Mouse (Mus musculus): ENCODE measurements at regions not wholly inside any gene's neighbourhood (a gene's known extent, or its start where the extent isn't known, plus 50 kb on each side); places are given as distances from the start of the nearest gene placed in this dataset.

DNA sequence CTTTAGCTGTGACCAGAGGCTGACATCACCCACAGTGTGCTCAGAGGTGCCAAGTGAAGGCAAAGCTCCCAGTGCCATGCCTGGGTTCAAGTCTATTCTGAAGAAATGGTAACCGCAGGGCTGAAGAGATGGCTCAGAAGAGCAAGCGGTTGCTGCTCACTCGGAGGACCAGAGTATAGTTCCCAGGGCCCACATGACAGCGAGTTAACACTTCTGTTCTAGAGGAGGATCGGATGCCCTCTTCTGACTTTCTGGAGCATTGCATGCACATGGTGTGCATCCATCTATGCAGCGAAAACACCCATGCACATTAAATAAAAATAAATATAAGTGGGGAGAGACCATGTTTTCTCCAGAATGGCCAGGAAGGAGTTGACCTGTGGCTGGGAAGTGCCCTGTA, 209.5 kb downstream of the Sorl1 start:
- WGBS, result 86% methylated on average over 6 of the region's 6 CpGs

DNA sequence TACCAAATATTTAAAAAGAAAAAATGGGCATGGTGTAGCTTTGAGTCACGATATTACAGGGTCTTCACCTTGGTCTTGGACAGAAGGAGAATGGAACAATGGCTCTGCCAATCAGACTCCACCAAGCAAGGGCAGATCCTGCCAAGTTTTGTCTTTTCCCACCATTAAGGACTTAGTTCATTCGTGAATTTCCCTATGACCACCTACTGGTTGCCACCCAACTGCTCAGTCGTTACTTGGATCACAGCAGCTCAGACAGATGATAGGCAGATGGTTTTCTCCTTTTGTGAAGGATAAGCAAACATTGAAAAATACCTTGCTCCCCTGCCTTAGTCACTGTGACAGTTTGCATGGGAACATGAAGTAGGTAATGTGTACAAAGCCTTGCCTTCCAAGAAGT, 210.2 kb downstream of the Sorl1 start:
- peaks cover 5% of the 10 kb centered on the region for H3K4me1 ChIP-seq
- no peaks in the 10 kb centered on the region for H3K27me3 ChIP-seq (replicated peaks)
- WGBS, result 62% methylated on average over 3 of the region's 3 CpGs
- no peak overlapping the region for H3K27ac ChIP-seq (replicated peaks)
- ATAC-seq (ENCODE audit: extremely low read depth, insufficient number of reproducible peaks, low FRiP score, low TSS enrichment), result no peak
- H3K36me3 ChIP-seq, result no peaks in the 10 kb centered on the region
- no peak overlapping the region for H3K9ac ChIP-seq
- H3K9me3 ChIP-seq, result 0 out of 2 replicates have a peak, but pooled peaks cover 5% of the 10 kb centered on the region
- H3K4me3 ChIP-seq, result no peak overlapping the region
- H3K4me2 ChIP-seq, result no peak overlapping the region

More for the DNA sequence above, 209.5 kb downstream of the Sorl1 start:
- H3K27ac ChIP-seq (replicated peaks), result no peak overlapping the region
- peaks cover 10% of the 10 kb centered on the region for H3K4me1 ChIP-seq
- H3K4me2 ChIP-seq, result no peak overlapping the region
- H3K4me3 ChIP-seq, result no peak overlapping the region
- no peak overlapping the region for H3K9ac ChIP-seq
- H3K27me3 ChIP-seq (replicated peaks), result no peaks in the 10 kb centered on the region
- ATAC-seq (ENCODE audit: extremely low read depth, insufficient number of reproducible peaks, low FRiP score, low TSS enrichment), result no peak
- H3K9me3 ChIP-seq, result 0 out of 2 replicates have a peak, but pooled peaks cover 5% of the 10 kb centered on the region
- no peaks in the 10 kb centered on the region for H3K36me3 ChIP-seq

DNA sequence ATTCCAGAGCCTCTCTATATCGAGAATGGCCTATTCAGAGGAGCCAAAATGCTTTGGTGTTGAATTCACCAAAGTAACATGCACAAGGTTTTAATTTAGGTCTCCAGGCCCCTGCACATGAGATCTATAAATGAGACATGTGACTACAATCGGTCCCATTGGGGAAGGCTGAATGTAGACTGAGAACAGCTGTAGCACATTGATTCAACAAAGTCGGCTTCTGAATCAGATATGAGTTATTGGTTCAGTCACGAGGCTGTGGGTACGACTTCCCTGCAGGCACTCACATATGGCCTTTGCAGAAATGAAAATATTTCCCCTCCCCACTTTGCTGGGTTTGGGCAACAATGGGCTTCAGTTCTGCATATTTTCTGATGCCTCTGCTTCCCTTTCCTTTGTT, 211.6 kb downstream of the Sorl1 start:
- Histone ChIP-seq H3K27me3 (replicated peaks) (no peaks in the 10 kb centered on the region), H3K4me2 (no peak overlapping the region), H3K27ac (replicated peaks) (no peak overlapping the region), H3K9me3 (0 out of 2 replicates have a peak, but pooled peaks cover 5% of the 10 kb centered on the region), H3K9ac (no peak overlapping the region), H3K4me3 (no peak overlapping the region), H3K36me3 (no peaks in the 10 kb centered on the region), H3K4me1 (no peaks in the 10 kb centered on the region)
- WGBS, result 85% methylated on average over 5 of the region's 5 CpGs
- ATAC-seq (ENCODE audit: extremely low read depth, insufficient number of reproducible peaks, low FRiP score, low TSS enrichment), result no peak

DNA sequence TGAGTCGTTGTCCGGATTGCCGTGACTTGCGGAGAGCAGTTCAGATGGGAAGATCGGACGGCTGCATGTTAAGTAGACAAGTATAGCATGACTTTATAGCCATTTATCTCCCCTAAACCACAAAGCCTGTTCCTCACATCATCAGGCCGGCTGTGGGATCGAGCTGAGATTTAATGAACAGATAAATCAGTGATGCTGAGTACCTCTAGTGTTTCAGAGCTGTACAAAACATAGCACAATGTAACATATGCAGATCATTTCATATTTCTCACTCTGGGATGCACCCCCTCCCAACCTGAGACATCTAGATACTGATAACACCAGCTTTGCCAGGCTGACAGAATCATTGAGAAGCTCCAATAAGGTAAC, 223.5 kb downstream of the Sorl1 start:
- 84% methylated on average over 8 of the region's 8 CpGs for WGBS
- no peak overlapping the region for H3K4me2 ChIP-seq
- no peaks in the 10 kb centered on the region for H3K9me3 ChIP-seq
- H3K4me1 ChIP-seq, result peaks cover 11% of the 10 kb centered on the region
- H3K36me3 ChIP-seq, result no peaks in the 10 kb centered on the region
- no peak overlapping the region for H3K9ac ChIP-seq
- H3K27ac ChIP-seq (replicated peaks), result no peak overlapping the region
- H3K4me3 ChIP-seq, result no peak overlapping the region
- no peaks in the 10 kb centered on the region for H3K27me3 ChIP-seq (replicated peaks)
- ATAC-seq (ENCODE audit: extremely low read depth, insufficient number of reproducible peaks, low FRiP score, low TSS enrichment), result no peak

DNA sequence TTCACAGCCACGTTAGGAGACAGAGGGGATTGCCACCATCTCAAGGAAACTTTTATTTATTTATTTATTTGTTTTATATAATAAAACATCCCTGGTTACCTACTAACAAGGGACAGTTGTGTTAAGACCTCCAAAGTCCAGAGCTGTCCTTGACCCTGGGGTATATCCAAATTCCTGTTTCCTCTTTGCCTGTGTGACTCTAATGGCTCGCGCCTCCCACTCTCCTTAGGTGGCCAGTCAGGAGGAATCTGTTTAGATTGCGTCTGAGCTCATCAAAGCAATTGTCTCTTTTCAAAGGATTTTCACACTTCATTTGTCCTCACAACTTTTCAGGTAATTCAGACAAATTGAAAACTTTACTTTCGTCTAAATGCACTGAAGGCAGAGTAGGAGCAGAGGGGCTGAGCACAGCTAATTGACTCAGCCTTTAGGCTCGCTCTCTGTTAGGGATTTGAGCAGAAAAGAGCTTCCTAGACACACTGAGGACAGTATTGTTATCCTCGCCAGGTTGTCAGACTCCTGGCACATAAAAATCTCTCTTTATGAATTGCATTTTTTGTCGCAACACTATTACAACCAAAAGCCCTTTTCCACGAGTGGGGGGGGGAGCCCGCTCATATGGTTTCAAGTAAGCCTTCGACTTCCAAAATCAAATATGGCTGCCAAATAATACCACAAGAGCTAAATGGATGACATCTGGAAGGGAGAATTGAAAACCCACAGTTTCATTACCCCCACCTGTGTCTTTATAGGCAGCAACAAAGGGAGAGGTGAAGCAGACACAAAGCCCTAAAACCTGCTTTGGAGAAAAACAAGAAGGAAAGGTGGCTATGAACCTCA, 224.1 kb downstream of the Sorl1 start:
- 56% methylated on average over 11 of the region's 11 CpGs for WGBS
- peaks cover 11% of the 10 kb centered on the region for H3K4me1 ChIP-seq
- no peak overlapping the region for H3K4me2 ChIP-seq
- H3K36me3 ChIP-seq, result no peaks in the 10 kb centered on the region
- ATAC-seq (ENCODE audit: extremely low read depth, insufficient number of reproducible peaks, low FRiP score, low TSS enrichment), result no peak
- no peak overlapping the region for H3K27ac ChIP-seq (replicated peaks)
- no peaks in the 10 kb centered on the region for H3K9me3 ChIP-seq
- H3K9ac ChIP-seq, result no peak overlapping the region
- no peak overlapping the region for H3K4me3 ChIP-seq
- no peaks in the 10 kb centered on the region for H3K27me3 ChIP-seq (replicated peaks)

DNA sequence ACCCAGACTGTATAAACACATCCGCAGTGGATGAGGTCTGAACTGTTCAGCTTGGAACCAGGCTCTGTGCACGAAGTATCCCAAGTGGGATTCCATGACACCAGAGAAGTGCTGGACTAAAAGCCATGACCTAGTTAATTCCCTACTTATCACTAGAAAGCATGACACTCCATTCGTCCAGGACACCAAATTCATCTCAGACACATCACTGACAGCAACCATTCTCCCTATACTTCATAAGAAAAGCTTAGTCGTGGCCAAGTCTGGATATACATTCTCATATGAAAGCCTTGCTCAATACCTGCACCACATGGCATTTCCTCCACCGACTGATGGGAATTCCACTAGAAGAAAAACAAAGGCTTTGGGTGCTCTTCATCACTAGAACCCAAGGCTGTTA, 229.0 kb downstream of the Sorl1 start:
- H3K4me2 ChIP-seq, result no peak overlapping the region
- H3K9me3 ChIP-seq, result no peaks in the 10 kb centered on the region
- H3K9ac ChIP-seq, result no peak overlapping the region
- H3K36me3 ChIP-seq, result no peaks in the 10 kb centered on the region
- no peak overlapping the region for H3K27ac ChIP-seq (replicated peaks)
- WGBS, result 62% methylated on average over 5 of the region's 5 CpGs
- ATAC-seq (ENCODE audit: extremely low read depth, insufficient number of reproducible peaks, low FRiP score, low TSS enrichment), result no peak
- no peak overlapping the region for H3K4me3 ChIP-seq
- peaks cover 32% of the 10 kb centered on the region for H3K4me1 ChIP-seq
- no peaks in the 10 kb centered on the region for H3K27me3 ChIP-seq (replicated peaks)

DNA sequence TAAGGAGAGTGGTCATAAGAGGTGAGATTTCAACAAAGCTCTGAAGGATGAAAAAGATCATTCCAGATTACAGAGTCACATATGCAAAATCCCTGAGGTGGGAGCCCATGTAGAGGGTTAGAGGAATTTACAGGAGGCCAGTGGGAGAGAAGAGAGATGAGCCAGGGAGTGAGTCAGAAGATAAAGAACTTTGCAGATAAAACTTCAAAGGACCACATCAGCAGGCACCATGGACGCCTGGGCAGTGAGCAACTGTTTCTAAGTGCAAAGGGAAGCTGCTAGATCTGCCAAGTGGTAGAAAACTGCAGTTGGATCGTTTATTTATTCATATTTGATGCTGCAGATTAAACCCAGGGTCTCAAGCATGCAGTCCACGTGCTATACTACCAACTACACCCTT, 231.3 kb downstream of the Sorl1 start:
- Histone ChIP-seq H3K4me2 (no peak overlapping the region), H3K9me3 (no peaks in the 10 kb centered on the region), H3K27ac (replicated peaks) (no peak overlapping the region), H3K4me3 (no peak overlapping the region), H3K9ac (no peak overlapping the region), H3K27me3 (replicated peaks) (no peaks in the 10 kb centered on the region), H3K4me1 (peaks cover 28% of the 10 kb centered on the region), H3K36me3 (no peaks in the 10 kb centered on the region)
- WGBS, result 21% methylated on average over 3 of the region's 3 CpGs
- ATAC-seq (ENCODE audit: extremely low read depth, insufficient number of reproducible peaks, low FRiP score, low TSS enrichment), result no peak

DNA sequence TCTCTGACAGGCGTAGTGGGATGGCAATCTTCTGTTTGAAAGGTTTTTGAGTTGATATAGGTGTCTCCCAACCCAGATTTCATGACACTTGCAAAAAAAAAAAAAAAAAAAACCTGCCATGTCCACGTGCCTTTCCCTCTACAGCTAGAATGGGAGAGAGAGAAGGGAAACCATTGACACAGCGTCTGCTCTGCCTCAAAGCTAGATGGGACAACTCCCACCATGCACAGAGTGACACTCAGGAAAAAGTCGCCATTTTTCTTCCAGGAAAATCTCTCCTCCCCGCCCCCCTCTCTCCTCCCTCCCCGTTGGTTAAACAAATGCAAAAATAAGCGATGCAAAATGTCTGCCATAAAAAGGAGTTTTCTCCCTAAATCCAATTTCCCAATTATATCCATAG, 232.9 kb downstream of the Sorl1 start:
- no peaks in the 10 kb centered on the region for H3K9me3 ChIP-seq
- 34% methylated on average over 7 of the region's 7 CpGs for WGBS
- H3K9ac ChIP-seq, result peak overlapping the region; percentile 80
- peaks cover 28% of the 10 kb centered on the region for H3K4me1 ChIP-seq
- H3K27ac ChIP-seq (replicated peaks), result peak overlapping the region; percentile 94
- no peak for ATAC-seq (ENCODE audit: extremely low read depth, insufficient number of reproducible peaks, low FRiP score, low TSS enrichment)
- peak overlapping the region; percentile 79 for H3K4me2 ChIP-seq
- peak overlapping the region; percentile 49; the same call in 1 of the 2 replicates for H3K4me3 ChIP-seq
- no peaks in the 10 kb centered on the region for H3K36me3 ChIP-seq
- no peaks in the 10 kb centered on the region for H3K27me3 ChIP-seq (replicated peaks)

DNA sequence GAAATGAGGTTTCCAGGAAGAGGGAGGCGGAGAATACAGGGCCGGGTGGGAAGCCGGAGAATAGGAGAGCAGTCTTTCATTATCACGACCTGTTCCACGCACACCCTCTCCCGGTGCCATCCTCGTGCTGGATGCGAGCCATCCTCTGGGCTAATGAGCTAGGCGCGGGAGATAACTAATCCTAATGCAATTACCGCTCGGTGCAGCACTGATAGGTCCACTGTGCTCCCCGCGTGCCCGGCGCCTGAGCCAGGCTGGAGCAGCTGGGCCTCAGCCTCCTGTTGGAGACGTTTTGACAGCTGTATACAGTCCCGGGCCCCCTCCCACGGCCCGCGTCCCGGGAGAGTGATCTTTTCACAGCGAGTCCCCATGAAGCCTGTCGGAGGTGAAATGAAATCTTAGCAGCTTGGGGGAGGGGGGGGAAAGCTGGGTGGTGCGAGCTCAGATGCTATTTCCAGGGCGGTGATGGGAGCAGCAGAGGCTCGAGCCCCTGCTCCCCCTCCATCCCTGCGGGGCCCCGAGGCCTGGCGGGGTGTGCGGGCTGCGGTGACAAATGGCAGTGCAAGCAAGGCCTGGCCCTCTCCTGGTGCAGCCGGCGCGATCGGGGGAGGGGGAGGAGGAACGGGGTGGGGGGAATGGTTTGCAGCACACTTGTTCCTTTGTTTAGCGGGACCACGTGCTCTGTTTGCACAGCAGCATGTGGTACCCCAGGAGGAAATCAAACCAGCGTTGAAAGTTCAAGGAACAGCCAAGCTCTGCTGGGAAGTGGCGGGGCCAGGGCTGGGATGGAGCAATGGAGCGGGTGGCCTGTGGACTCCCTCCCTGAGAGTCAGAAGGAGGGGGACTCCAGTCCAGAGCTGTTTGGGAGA, 233.6 kb downstream of the Sorl1 start:
- H3K4me1 ChIP-seq, result peaks cover 28% of the 10 kb centered on the region
- H3K4me2 ChIP-seq, result peak overlapping the region; percentile 79
- no peaks in the 10 kb centered on the region for H3K9me3 ChIP-seq
- peak overlapping the region; percentile 94 for H3K27ac ChIP-seq (replicated peaks)
- no peaks in the 10 kb centered on the region for H3K36me3 ChIP-seq
- H3K9ac ChIP-seq, result peak overlapping the region; percentile 80
- peak; percentile 78 for ATAC-seq (ENCODE audit: extremely low read depth, insufficient number of reproducible peaks, low FRiP score, low TSS enrichment)
- WGBS, result 2% methylated on average over 42 of the region's 42 CpGs
- H3K4me3 ChIP-seq, result peak overlapping the region; percentile 49
- no peaks in the 10 kb centered on the region for H3K27me3 ChIP-seq (replicated peaks)

DNA sequence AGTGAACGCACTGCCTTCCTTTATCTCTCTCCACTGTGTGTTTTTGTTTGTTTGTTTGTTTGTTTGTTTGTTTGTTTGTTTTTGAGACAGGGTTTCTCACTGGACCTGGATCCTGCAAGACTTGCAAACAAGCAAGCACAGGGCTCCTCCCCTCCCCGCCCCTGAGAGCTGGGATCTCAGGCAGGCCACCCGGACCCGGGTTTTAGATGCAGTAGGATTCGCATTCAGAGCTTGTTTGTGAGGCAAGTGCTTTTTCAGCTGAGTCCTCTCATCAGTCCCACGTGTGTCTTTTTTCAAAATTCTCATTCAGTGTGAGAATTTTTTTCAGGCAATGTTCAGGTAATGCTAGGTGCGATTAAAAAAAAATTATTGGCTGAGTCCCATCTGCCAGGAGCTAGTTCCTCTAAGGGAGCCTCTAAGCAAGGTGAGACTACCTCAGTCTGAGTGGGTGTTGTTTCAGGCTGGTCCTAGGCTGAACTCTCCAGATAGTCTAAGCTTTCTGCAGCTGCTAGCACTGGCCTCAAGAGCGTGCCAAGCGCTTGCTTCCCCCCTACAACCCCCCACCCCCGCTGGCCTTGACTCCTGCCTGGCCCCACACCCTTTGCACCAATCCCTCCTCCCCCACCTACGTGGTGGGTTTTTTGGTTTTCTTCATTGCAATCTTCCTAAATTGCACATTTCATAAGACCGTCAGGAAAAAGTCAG, 234.4 kb downstream of the Sorl1 start:
- Histone ChIP-seq H3K4me1 (peaks cover 28% of the 10 kb centered on the region), H3K9me3 (no peaks in the 10 kb centered on the region), H3K4me3 (peak overlapping the region; percentile 49), H3K9ac (peak overlapping the region; percentile 80), H3K4me2 (peak overlapping the region; percentile 79), H3K36me3 (no peaks in the 10 kb centered on the region), H3K27me3 (replicated peaks) (no peaks in the 10 kb centered on the region), H3K27ac (replicated peaks) (peak overlapping the region; percentile 94)
- 0 out of 2 replicates have a peak, but pooled peaks have one; percentile 7 for ATAC-seq (ENCODE audit: extremely low read depth, insufficient number of reproducible peaks, low FRiP score, low TSS enrichment)
- WGBS, result 33% methylated on average over 12 of the region's 12 CpGs

DNA sequence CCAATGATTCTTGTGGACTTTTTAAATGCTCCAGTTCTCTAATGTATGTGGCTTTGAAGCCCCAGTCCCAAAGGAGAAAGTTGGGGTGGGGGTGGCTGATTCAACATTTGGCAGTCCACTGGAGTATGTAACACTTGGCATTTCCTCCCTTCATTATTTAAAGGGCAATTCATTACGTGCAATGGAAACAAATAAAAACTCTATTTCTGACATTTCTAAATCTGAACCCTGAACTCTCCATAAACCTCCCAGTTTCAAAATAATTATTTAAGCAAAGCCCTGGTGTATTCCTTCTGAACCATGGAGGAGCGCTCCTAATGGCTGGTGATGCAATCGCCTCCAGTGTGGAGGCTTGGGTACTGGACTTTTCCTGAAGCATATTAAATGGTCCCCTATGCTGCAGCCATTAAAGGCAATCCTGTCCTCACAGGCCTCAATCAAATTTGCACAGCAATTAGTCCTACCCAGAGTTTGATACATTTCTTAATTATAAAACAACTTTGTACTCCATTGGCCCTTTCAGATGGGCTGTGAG, 235.4 kb downstream of the Sorl1 start:
- Histone ChIP-seq H3K27ac (replicated peaks) (peak overlapping the region; percentile 42; the same call in 1 of the 2 replicates), H3K9ac (no peak overlapping the region), H3K4me3 (no peak overlapping the region), H3K9me3 (no peaks in the 10 kb centered on the region), H3K36me3 (no peaks in the 10 kb centered on the region), H3K4me1 (peaks cover 28% of the 10 kb centered on the region), H3K27me3 (replicated peaks) (no peaks in the 10 kb centered on the region), H3K4me2 (no peak overlapping the region)
- no peak for ATAC-seq (ENCODE audit: extremely low read depth, insufficient number of reproducible peaks, low FRiP score, low TSS enrichment)
- WGBS, result 77% methylated on average over 3 of the region's 3 CpGs
